Mouse (Mus musculus): ENCODE measurements at regions not wholly inside any gene's neighbourhood (a gene's known extent, or its start where the extent isn't known, plus 50 kb on each side); places are given as distances from the start of the nearest gene placed in this dataset.
"Not testable (repeated sequence)": the region's sequence is repeated elsewhere in the genome, so short reads cannot be mapped to it uniquely, and the experiment has no call there.

DNA sequence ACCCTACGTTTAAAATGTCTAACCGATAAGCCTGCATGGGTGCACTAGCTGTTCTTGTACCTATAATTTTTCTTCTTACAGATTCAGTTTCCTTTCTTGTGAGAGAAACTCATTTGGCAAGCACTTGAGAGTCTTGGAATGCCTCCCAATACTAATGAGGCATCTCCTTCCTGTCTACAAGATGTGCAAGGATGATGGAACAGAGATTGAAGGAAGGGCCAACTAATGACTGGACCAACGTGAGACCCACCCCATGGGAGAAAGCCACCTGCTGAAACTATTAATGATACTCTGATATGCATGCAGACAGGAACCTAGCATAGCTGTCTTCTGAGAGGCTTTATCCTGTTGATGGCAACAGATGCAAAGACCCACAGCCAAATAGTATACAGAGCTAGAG lies 179.9 kb upstream of the Slitrk6 start:
- ChIA-PET CTCF (no interaction called here), POLR2A (no interaction called here)

DNA sequence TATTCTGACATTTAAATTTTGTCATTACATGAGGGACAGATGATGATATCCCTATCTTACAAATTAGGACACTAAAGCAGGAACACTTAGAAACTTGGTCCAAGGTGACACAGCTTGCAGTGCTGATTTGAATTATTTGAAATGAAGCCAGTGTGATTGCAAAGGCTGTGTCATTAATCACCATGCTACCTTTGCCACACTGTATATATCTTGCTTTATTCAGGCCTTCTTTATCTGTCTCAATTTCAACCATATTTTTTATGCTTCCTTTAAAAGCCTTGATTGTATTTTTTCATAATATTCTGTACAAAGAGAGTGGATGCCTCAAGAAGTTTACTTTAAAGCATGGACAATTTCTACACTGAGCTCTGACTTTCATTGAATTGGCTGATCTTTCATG lies 167.0 kb upstream of the Slitrk6 start:
- POLR2A ChIA-PET: interaction anchor here in 1 of 4 experiments (0.6 kb wide), 1 partner anchor 118 kb away, joined by 3 read pairs; no protein-coding TSS in a partner anchor
- CTCF ChIA-PET: no interaction called here

DNA sequence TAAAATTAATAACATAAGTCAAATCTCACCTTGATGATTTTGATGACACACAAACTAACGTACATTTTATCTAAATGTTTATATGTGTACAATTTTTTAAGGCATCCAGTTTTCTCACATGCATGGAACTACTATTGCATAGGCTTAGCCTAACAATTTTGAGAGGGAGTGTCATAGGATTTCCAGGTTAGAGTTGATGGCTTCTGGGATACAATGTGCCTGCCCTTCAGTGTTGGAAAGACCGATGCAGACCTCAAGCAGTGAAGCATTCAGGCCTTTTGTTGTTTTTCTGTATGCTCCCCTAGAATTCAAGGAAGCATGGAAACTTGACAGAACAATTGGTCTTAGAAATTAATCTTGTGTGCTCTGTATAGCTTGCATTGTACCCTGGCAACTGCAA lies 158.4 kb upstream of the Slitrk6 start:
- ChIA-PET CTCF (no interaction called here), POLR2A (no interaction called here)

DNA sequence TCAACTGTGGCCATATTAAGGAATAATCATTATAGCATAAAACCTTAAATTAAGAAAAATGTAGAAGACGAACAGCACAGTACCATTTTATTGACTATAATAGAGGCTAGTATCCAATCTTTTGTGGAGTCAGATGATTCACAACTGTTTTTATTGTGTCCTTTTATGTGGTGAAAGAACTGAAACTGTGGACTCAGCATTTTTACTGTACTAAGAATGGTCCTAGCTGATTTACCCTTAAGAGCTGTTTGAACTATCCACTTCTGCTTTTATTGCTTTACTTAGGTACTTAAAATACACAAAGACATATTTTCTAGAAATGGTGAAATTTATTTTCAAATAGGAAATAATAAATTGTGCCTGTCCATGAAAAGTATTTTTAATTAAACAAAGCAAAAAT lies 137.9 kb upstream of the Slitrk6 start:
- ChIA-PET CTCF (no interaction called here), POLR2A (no interaction called here)

DNA sequence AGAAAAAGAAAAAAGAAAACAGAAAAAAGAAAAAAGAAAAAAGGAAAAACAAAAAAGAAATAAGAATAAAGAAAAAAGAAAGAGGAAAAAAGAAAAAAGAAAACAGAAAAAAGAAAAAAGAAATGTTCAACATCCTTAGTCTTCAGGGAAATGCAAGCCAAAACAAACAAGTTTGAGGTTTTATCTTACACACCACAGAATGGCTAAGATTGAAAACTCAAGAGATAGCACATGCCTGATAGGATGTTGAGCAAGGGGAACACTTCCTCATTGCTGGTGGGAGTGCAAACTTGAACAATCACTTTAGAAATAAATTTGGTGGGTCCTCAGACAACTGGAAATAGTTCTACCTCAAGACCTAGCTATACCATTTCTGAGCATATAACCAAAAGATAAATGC lies 116.4 kb upstream of the Slitrk6 start:
- ChIA-PET POLR2A (no interaction called here), CTCF (no interaction called here)

DNA sequence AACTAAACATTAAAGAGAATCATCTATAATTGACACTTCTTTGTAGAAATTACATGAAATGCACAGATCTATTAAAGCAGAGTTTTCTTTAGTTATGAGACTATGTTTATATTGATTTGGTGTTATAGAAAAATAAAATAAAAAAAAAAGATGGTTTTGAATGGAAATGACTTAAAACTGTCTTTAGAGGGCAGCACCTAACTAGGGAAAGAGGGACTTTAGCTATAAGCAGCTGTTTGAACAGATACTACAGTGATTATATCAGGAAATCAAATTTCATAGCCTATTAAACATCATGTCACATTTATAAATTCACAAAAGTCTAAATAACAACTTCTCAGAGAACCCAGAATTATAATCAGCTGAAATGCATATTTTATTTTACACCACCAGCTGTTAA lies 69.7 kb upstream of the Slitrk6 start:
- POLR2A ChIA-PET: no interaction called here
- CTCF ChIA-PET: no interaction called here

DNA sequence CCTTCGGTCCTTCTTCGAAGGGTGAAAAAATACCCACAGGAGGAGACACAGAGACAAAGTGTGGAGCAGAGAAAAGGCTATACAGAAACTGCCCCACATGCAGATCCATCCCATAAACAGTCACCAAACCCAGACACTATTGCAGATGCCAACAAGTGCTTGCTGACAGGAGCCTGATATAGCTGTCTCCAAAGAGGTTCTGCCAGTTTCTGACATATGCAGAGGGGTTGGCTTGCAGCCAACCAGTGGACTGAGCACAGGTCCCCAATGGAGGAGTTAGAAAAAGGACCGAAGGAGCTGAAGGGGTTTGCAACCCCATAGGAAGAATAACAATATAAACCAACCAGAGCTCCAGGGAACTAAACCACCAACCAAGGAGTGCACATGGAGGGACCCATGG lies 67.2 kb upstream of the Slitrk6 start:
- POLR2A ChIA-PET, CTCF ChIA-PET: not testable (repeated sequence)
